Mouse (Mus musculus) urinary bladder, postnatal 14 days (tissue): ENCODE measurements around the gene Dpp8.
A peak's percentile ranks its signal among the peaks of the same experiment; 100 is the strongest.

Source experiments
- DNase-seq: peaks from one replicate; pipeline ENCODE4 v3.0.0; 2021; ENCODE audit warnings: low spot score

Dpp8 gene

GRCm38 (mm10) chr9:65086801-65087200, 54.6 kb downstream of the Dpp8 start:
- no peak for DNase-seq

- no peak for DNase-seq
Observed at GRCm38 (mm10) chr9:65087490-65087889, 55.3 kb downstream of the Dpp8 start.

DNA sequence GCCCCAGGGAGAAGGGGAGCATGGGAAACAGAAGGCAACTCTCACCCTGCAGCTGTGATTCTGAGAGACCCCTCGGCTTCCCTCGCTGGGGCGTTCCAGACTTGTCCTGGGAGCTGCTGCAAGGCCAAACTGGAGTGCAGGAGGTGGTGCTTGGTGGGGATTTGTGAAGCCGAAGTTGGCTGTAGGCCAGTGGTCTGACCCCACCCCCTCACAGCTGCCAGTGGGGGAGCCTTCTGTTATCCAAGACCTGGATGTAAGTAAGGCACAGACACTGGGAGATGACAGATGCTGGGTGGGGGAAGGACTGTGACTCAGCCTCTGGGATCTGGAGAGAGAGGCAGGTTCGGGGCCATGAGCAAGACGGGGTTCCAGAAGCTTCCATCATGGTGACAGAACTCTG, 62.0 kb downstream of the Dpp8 start:
- DNase-seq: peak; percentile 62

- DNase-seq: peak; percentile 31
Observed at GRCm38 (mm10) chr9:65100991-65101685, 68.9 kb downstream of the Dpp8 start, which contains the start of gene Igdcc4. Igdcc4 (plus strand) TSS chr9:65101486.

DNA sequence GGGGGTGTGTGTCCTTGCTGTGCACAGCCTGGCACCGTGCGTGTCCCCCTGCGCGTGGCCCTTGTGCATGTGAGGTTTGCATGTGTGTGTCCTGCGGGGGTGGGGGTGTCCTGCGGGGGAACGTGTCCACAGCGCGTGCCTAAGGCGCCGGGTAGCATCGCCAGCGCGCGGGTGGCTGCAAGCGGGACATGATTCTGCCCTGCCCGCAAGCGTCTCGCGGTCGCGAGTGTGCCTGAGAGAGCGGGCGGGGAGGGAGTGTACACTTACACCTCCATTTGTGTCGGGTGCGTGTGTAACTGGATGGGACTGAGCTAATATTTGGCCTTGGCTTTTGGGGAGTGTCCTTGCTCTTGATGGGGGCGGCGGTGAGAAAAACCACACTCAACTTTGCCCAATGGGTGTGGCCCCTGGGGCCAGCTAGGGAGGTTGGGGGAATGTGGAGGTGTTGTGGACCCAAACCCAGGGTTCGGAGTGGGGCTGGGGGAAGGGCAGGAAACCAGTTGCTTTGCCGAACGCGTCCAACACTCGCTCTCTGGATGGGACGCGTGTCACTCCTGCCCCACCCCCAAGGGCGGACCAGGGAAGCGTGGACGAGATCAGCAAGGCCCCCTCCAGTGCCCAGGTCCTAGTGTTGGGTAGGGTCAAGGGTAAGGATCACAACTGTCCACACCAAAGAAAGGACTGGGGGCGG, 69.6 kb downstream of the Dpp8 start:
- DNase-seq: peak; percentile 49

DNA sequence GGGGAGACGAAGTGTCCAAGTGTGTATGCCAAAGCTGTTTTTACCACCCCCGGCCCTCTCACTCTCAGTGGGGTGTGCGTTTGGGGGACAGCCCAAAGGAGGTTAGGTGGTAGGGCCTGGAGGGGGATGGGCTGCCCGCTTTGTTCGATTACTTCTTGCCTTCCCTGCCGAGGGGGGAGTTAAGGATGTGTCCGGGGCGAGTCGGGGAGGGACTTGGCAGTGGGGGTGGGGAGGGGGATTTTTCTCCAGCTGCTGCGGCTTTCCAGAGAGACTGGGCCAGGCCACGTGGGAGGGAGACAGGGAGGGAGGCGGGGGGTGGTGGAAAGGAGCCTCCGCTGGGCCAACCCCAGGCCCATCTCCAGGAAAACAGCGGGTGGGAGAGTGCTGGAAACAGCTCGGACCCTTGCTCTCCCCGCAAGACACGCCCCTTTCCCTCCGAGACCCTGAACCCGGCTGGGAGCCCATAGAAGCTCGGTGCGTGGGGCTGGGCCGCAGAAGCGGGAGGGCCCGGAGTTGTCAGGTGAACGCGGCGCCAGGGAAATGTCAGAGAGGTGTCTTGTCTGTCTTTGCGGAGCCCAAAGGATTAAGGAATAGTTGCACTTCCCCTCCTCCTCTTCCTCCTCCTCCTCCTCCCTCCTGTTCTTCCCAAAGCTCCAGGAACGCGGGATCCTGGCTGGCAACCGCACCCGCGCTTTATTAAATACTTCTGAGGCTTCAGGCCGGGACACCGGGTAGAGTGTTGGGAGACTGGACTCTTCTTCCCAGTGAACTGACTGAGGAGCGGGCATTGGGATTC, 70.4 kb downstream of the Dpp8 start:
- DNase-seq: no peak

DNA sequence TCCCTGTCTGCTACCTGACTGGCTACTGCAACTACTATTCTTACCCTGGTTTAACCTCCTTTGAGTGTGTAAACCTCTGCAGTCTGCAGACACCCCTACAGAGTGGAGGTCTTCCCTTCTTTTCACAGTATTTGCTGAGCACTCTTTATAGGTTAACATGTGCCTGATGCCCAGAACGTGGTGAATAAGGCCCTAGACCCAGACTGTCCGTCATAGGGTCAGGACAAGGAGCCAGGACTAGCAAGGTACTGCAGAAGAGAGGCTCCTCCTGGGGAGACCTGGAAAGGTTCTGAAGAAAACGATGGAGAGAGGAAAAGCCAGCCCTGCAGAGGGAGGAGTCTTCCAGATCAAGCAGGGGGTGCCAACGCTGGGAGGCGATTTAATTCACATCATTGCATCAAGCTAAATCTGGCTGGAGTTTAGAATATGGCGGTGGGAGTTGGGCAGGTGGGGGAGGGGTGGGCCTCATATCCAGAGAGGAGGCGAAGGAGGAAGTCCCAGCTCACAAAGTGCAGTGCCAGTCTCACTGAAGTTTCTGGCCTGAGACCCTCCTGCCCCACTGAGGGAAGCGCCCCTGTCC, 71.0 kb downstream of the Dpp8 start:
- no peak for DNase-seq

- no peak for DNase-seq
Observed at GRCm38 (mm10) chr9:65106821-65107220, 74.6 kb downstream of the Dpp8 start.

DNA sequence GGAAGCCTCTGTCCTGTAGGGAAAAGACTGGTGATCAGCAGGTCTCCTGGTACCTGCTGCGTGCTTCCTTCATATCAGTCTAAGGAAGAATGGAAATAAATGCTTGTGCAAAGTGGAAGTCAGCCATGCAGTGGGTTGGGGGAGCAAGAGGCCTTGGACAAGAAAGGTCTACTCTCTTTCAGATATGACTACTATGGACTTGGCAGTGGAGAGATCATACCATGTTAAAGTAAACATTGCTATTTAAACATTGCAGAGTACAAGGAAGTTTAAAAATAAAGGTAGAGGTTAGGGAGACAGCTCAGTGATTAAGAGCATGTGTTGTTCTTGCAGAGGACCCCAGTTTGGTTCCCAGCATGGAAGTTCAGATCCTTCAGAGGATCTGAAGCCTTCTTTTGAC, 75.7 kb downstream of the Dpp8 start:
- no peak for DNase-seq

- DNase-seq: no peak
Observed at GRCm38 (mm10) chr9:65109132-65110072, 77.2 kb downstream of the Dpp8 start.

- no peak for DNase-seq
Observed at GRCm38 (mm10) chr9:65111698-65112097, 79.5 kb downstream of the Dpp8 start.

GRCm38 (mm10) chr9:65113694-65114093, 81.5 kb downstream of the Dpp8 start:
- no peak for DNase-seq

DNA sequence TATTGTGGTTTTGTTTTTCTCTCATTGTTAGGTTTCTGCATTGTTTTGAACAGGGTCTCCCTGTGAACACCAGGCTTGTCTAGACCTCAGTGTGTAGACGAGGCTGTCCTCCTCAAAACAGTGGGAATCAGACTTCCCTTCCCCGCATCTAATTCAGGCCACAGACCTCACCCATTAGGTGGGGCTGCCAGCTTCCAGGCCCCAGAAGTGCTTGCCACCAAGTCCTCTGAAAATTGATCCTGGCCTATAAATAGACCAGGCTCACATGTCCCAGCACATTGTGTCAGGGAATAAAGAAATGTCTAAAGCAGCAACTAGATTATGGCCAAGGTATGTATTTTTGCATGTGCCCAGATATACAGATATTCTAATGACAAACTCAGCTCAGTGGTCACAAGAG, 83.7 kb downstream of the Dpp8 start:
- DNase-seq: no peak

DNA sequence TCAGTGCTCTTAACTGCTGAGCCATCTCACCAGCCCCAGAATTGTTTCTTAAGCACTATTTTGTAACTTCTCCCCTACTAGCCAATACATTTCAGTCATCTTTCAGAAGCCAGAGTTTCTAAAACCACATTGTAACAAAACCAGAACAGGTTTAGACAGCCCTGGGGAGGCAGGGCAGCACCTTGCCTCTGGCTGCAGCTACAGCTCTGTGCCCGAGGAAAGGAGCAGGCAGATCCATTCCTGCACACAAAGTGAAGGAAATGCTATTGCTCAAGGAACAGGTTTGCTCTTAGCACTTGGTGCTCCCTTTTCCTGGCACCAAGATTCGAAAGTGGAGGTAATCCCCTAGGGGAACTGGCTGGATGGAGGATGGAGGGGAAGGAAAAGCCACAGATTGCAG, 85.3 kb downstream of the Dpp8 start:
- no peak for DNase-seq

DNA sequence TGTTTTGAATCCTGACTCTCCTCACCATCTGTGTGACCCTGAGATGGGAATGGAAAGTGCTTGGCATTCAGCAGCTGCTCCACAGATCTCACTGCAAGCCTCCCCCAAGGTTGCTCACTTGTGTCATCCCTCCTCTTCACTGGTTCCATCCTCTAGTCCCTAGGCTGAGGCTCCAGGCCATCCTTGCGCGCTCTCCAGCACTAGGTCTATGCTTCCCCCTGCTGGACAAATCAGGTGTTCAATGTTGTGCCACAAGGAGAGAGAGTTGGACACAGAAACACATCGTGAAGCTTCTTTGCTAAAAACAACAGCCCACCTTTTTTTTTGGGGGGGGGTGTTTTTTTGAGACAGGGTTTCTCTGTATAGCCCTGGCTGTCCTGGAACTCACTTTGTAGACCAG, 88.7 kb downstream of the Dpp8 start:
- DNase-seq: peak; percentile 81

DNA sequence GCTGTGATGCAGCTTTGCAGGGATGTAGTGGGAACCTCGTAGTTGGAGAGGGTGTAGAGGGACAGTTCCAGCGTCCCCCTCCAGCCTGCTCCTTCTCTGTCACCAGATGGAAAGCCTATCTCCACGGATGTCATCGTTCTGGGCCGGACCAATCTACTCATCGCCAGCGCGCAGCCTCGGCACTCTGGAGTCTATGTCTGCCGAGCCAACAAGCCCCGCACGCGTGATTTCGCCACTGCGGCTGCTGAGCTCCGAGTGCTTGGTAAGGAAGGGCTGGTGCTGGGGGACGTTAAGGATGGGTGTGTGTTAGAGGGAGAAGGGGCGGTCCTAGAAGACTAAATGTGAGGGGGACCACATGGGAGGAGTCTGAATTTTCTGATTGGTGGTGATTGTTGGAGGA, 90.3 kb downstream of the Dpp8 start:
- DNase-seq: no peak

GRCm38 (mm10) chr9:65123552-65124168, 91.4 kb downstream of the Dpp8 start:
- DNase-seq: peak; percentile 47

- peak; percentile 38 for DNase-seq
Observed at GRCm38 (mm10) chr9:65128123-65128815, 96.1 kb downstream of the Dpp8 start.

- no peak for DNase-seq
Observed at GRCm38 (mm10) chr9:65131717-65132116, 99.5 kb downstream of the Dpp8 start.
